Mouse (Mus musculus) heart, embryonic 15.5 days (tissue): ENCODE results near the gene Qars. TPM values are rescaled to one million over a fixed set of nuclear protein-coding genes. Genes with fewer than 3 reads are reported as not detected.

Experiments
- ATAC-seq: fragments of 200-750 bp; cut with Nextera tagmentation; replicated peaks from 2 replicates; pipeline ENCODE4 v1.8.0; 2017; ENCODE audit warnings: low read depth, moderate TSS enrichment; ENCODE audit not compliant: insufficient number of reproducible peaks, insufficient read depth, low FRiP score
- H3K27ac ChIP-seq: fragments of 300-500 bp; sonication (generic); 2 replicates; pipeline ENCODE4 v1.5.1; 2015; ENCODE audit warnings: mild to moderate bottlenecking, inconsistent platforms
- H3K27me3 ChIP-seq: fragments of 300-500 bp; sonication (generic); 2 replicates; pipeline ENCODE4 v1.6.1; 2015; ENCODE audit warnings: inconsistent platforms
- H3K36me3 ChIP-seq: fragments of 300-500 bp; sonication (generic); 2 replicates; pipeline ENCODE4 v1.6.1; 2015; ENCODE audit warnings: mild to moderate bottlenecking, inconsistent platforms
- H3K4me1 ChIP-seq: fragments of 300-500 bp; sonication (generic); replicated peaks from 2 replicates; pipeline ENCODE4 v1.6.1; 2015; ENCODE audit warnings: inconsistent platforms
- H3K4me2 ChIP-seq: fragments of 300-500 bp; sonication (generic); 2 replicates; pipeline ENCODE4 v1.6.1; 2015; ENCODE audit warnings: inconsistent platforms, mild to moderate bottlenecking, moderate library complexity
- H3K4me3 ChIP-seq: fragments of 300-500 bp; sonication (generic); 2 replicates; pipeline ENCODE4 v1.5.1; 2015; ENCODE audit warnings: mild to moderate bottlenecking, inconsistent platforms
- H3K9ac ChIP-seq: fragments of 300-500 bp; sonication (generic); 2 replicates; pipeline ENCODE4 v1.6.1; 2015; ENCODE audit warnings: mild to moderate bottlenecking, inconsistent platforms
- H3K9me3 ChIP-seq: fragments of 300-500 bp; sonication (generic); replicated peaks from 2 replicates; pipeline ENCODE4 v1.6.1; 2016; ENCODE audit warnings: inconsistent platforms
- WGBS: fragments of 180-500 bp; shearing (Covaris S2); methylation state at CpG from one replicate; pipeline ENCODE4 v1.1.7; 2015; ENCODE audit warnings: mixed read lengths; 5-methylcytosine and 5-hydroxymethylcytosine counted together
- polyA plus RNA-seq: library from polyadenylated mRNA; unstranded; fragments of >200 nt; fragmentation: Nextera tagmentation; extraction: Ambion mirVana; gene quantifications from 2 replicates; pipeline ENCODE4 v1.2.1, GENCODE M21; 2015

The Qars gene
- polyA plus RNA-seq, 1 experiment from 2014 or later: 49.4 TPM

GRCm38 (mm10) chr9:108478638-108479156 is 28.8 kb upstream of the Qars start:
- ATAC-seq: peak; percentile 71
- Histone ChIP-seq H3K27me3 (no peaks in the 10 kb centered on the region), H3K9ac (peak overlapping the region; percentile 59), H3K27ac (peak overlapping the region; percentile 88), H3K9me3 (no peaks in the 10 kb centered on the region), H3K4me1 (peaks cover 36% of the 10 kb centered on the region), H3K4me2 (peak overlapping the region; percentile 92), H3K36me3 (peaks cover 20% of the 10 kb centered on the region), H3K4me3 (peak overlapping the region; percentile 62)
- WGBS: 1% methylated on average over 20 of the region's 20 CpGs

- WGBS: 36% methylated on average over 11 of the region's 11 CpGs
- Histone ChIP-seq H3K4me2 (peak overlapping the region; percentile 92), H3K4me1 (peaks cover 36% of the 10 kb centered on the region), H3K27ac (peak overlapping the region; percentile 88), H3K9me3 (no peaks in the 10 kb centered on the region), H3K9ac (peak overlapping the region; percentile 59; the same call in 1 of the 2 replicates), H3K4me3 (peak overlapping the region; percentile 73), H3K27me3 (no peaks in the 10 kb centered on the region), H3K36me3 (peaks cover 25% of the 10 kb centered on the region)
- 0 out of 2 replicates have a peak, but pooled peaks have one; percentile 5 for ATAC-seq
Observed at GRCm38 (mm10) chr9:108479241-108479640, 28.3 kb upstream of the Qars start.

- 6% methylated on average over 10 of the region's 10 CpGs for WGBS
- H3K4me2 ChIP-seq: peak within 1 kb of the TSS; percentile 92
- H3K9ac ChIP-seq: peak within 1 kb of the TSS; percentile 78
- no peaks in the 10 kb centered on the region for H3K27me3 ChIP-seq
- H3K9me3 ChIP-seq: no peaks in the 10 kb centered on the region
- peaks cover 36% of the 10 kb centered on the region for H3K4me1 ChIP-seq
- ATAC-seq: peak; percentile 54
- peak within 1 kb of the TSS; percentile 73 for H3K4me3 ChIP-seq
- peak within 1 kb of the TSS; percentile 88 for H3K27ac ChIP-seq
- peaks cover 30% of the 10 kb centered on the region for H3K36me3 ChIP-seq
Observed at GRCm38 (mm10) chr9:108479721-108480351, 27.7 kb upstream of the Qars start, which contains the start of gene Lamb2. Gene Lamb2, plus strand, starts transcription at chr9:108479736.

- Histone ChIP-seq H3K4me3 (peak overlapping the region; percentile 73), H3K9ac (peak overlapping the region; percentile 78), H3K27me3 (no peaks in the 10 kb centered on the region), H3K4me1 (peaks cover 36% of the 10 kb centered on the region), H3K4me2 (peak overlapping the region; percentile 92), H3K36me3 (peaks cover 41% of the 10 kb centered on the region), H3K9me3 (no peaks in the 10 kb centered on the region), H3K27ac (peak overlapping the region; percentile 88)
- 82% methylated on average over 28 of the region's 28 CpGs for WGBS
- no peak for ATAC-seq
Observed at GRCm38 (mm10) chr9:108480813-108481519, 26.5 kb upstream of the Qars start.

DNA sequence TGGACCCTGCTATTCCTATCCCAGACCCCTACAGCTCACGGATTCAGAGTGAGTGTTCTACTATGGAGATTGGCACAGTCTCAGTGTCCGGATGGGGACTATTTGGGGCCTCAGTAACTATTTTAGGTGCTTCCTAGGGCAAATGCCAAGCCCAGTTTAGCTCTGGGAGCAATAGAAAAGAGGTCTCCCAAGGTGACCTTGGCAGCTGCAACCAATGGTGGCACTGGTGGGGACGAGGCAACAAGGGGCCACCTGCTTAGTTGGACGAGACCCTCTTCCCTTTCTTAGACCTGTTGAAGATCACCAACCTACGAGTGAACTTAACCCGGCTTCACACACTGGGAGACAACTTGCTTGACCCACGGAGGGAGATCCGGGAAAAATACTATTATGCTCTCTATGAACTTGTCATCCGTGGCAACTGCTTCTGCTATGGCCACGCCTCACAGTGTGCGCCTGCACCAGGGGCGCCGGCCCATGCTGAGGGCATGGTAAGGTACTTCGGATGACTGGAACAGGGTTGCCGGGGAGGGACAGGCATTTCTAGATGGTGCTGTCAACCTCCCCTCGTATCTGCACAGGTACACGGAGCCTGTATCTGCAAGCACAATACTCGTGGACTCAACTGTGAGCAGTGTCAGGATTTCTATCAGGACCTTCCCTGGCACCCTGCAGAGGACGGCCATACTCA is 25.8 kb upstream of the Qars start:
- Histone ChIP-seq H3K27ac (peak overlapping the region; percentile 88), H3K27me3 (no peaks in the 10 kb centered on the region), H3K36me3 (peaks cover 48% of the 10 kb centered on the region), H3K4me3 (peak overlapping the region; percentile 73), H3K4me1 (peaks cover 36% of the 10 kb centered on the region), H3K9ac (no peak overlapping the region), H3K9me3 (no peaks in the 10 kb centered on the region), H3K4me2 (peak overlapping the region; percentile 92)
- no peak for ATAC-seq
- 79% methylated on average over 19 of the region's 19 CpGs for WGBS

- Histone ChIP-seq H3K4me2 (no peak overlapping the region), H3K9me3 (no peaks in the 10 kb centered on the region), H3K27me3 (no peaks in the 10 kb centered on the region), H3K9ac (no peak overlapping the region), H3K27ac (no peak overlapping the region), H3K4me3 (no peak overlapping the region), H3K36me3 (peaks cover 64% of the 10 kb centered on the region), H3K4me1 (peaks cover 36% of the 10 kb centered on the region)
- ATAC-seq: no peak
- 94% methylated on average over 18 of the region's 18 CpGs for WGBS
Observed at GRCm38 (mm10) chr9:108483051-108483790, 24.3 kb upstream of the Qars start.

DNA sequence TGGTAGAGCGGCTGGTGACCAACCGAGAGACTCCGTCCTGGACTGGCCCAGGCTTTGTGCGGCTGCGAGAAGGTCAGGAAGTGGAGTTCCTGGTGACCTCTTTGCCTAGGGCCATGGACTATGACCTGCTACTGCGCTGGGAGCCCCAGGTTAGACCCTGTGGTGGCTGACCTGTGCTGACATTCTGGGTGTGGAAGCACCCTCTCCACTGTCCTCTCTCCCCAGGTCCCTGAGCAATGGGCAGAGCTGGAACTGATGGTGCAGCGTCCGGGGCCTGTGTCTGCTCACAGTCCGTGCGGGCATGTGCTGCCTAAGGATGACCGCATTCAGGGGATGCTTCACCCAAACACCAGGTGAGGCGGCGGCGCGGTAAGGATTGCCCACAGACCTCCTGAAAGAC is 23.5 kb upstream of the Qars start:
- H3K27ac ChIP-seq: no peak overlapping the region
- no peak overlapping the region for H3K9ac ChIP-seq
- H3K4me3 ChIP-seq: no peak overlapping the region
- no peaks in the 10 kb centered on the region for H3K27me3 ChIP-seq
- H3K9me3 ChIP-seq: no peaks in the 10 kb centered on the region
- peaks cover 34% of the 10 kb centered on the region for H3K4me1 ChIP-seq
- 91% methylated on average over 15 of the region's 15 CpGs for WGBS
- peaks cover 72% of the 10 kb centered on the region for H3K36me3 ChIP-seq
- ATAC-seq: no peak
- no peak overlapping the region for H3K4me2 ChIP-seq

DNA sequence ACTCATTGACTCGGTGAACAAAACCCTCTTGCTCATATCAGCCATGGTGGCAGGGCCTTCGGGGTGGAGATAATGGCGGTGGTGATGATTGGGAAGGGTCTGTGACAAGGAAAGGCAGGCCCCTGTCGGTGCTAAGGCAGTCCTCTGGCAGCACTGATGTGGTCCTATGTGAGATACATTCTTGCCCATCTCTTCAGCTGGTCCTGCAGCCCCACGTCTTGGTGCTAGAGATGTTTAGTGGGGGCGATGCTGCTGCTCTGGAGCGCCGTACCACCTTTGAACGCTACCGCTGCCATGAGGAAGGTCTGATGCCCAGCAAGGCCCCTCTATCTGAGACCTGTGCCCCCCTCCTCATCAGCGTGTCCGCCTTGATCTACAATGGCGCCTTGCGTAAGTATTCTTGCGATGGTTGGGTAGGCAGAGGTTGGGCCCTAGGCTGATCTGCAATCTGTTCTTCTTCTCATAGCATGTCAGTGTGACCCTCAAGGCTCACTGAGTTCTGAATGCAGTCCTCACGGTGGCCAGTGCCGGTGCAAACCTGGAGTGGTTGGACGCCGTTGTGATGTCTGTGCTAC is 22.1 kb upstream of the Qars start:
- Histone ChIP-seq H3K4me2 (no peak overlapping the region), H3K36me3 (peaks cover 82% of the 10 kb centered on the region), H3K9ac (no peak overlapping the region), H3K9me3 (no peaks in the 10 kb centered on the region), H3K27me3 (no peaks in the 10 kb centered on the region), H3K4me1 (peaks cover 30% of the 10 kb centered on the region), H3K27ac (no peak overlapping the region), H3K4me3 (no peak overlapping the region)
- WGBS: 92% methylated on average over 19 of the region's 19 CpGs
- no peak for ATAC-seq

- Histone ChIP-seq H3K36me3 (peaks cover 78% of the 10 kb centered on the region), H3K9me3 (no peaks in the 10 kb centered on the region), H3K9ac (no peak overlapping the region), H3K27me3 (no peaks in the 10 kb centered on the region), H3K27ac (no peak overlapping the region), H3K4me3 (no peak overlapping the region), H3K4me2 (no peak overlapping the region), H3K4me1 (peaks cover 21% of the 10 kb centered on the region)
- 93% methylated on average over 8 of the region's 8 CpGs for WGBS
- ATAC-seq: no peak
Observed at GRCm38 (mm10) chr9:108486973-108487530, 20.5 kb upstream of the Qars start.

DNA sequence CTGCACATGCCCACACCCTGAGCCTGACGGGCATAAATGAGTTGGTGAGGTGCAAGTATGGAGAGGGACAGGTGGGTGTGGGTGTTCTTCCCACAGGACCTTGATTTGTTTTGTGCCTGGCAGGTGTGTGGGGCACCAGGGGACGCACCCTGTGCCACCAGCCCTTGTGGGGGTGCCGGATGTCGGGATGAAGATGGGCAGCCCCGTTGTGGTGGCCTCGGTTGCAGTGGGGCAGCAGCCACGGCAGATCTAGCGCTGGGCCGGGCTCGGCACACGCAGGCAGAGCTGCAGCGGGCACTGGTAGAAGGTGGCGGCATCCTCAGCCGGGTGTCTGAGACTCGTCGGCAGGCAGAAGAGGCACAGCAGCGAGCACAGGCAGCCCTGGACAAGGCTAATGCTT is 19.1 kb upstream of the Qars start:
- H3K9me3 ChIP-seq: no peaks in the 10 kb centered on the region
- H3K27me3 ChIP-seq: no peaks in the 10 kb centered on the region
- no peak for ATAC-seq
- H3K27ac ChIP-seq: no peak overlapping the region
- no peak overlapping the region for H3K4me2 ChIP-seq
- H3K4me1 ChIP-seq: peaks cover 22% of the 10 kb centered on the region
- peaks cover 77% of the 10 kb centered on the region for H3K36me3 ChIP-seq
- WGBS: 92% methylated on average over 17 of the region's 17 CpGs
- no peak overlapping the region for H3K4me3 ChIP-seq
- H3K9ac ChIP-seq: no peak overlapping the region
